Mouse (Mus musculus) heart, adult 2 months (tissue): ENCODE measurements around the gene Zfp786.

ENCODE experiments used
- CTCF ChIP-seq: fragments of 200-600 bp; IDR thresholded peaks from 2 replicates; pipeline ENCODE4 v1.8.1; 2022; ENCODE audit warnings: antibody characterized with exemption, mild to moderate bottlenecking, moderate library complexity
- POLR2A ChIP-seq: fragments of 200-500 bp; IDR thresholded peaks from 2 replicates; pipeline ENCODE4 v1.6.1; 2011; ENCODE audit warnings: mild to moderate bottlenecking, low read depth, low read length, control low read depth; ENCODE audit not compliant: insufficient read depth

- TF ChIP-seq POLR2A (peak; percentile 87), CTCF (no peak)
Measured at GRCm38 (mm10) chr6:47813257-47813878, 17.3 kb downstream of the Zfp786 start, which contains the start of gene Pdia4.
